Mouse (Mus musculus): ENCODE measurements around the gene Spocd1.

GRCm38 (mm10) chr4:129894861-129895260 lies 34.2 kb upstream of the Spocd1 start:
- TF ChIP-seq POLR2A (IDR thresholded peaks at IDR 0.05; ENCODE audit: extremely low read depth, insufficient read depth, low read length) = no peak
- TF ChIP-seq CTCF (IDR thresholded peaks at IDR 0.05; ENCODE audit: low read depth, low read length) = no peak

All from liver, adult 2 months (tissue).